Mouse (Mus musculus) heart, adult 8-10 months (tissue): Measurements from ENCODE around the gene Ngb. TPM values are rescaled to one million over a fixed set of nuclear protein-coding genes. Genes with fewer than 3 reads are reported as not detected.
A peak's percentile ranks its signal among the peaks of the same experiment; 100 is the strongest.

Source experiments
- DNase-seq: peaks from one replicate; pipeline ENCODE4 v3.0.0; 2022; ENCODE audit warnings: low spot score
- total RNA-seq, 4 experiments: library from RNA; stranded (reverse); gene quantifications; 2 replicates each; pipeline ENCODE4 v1.2.4; 2022

Gene Ngb
- under 1 TPM in 2 of 4 experiments, not detected in 2; 0.16 to 0.47 TPM for total RNA-seq

GRCm38 (mm10) chr12:87102165-87102631, at the start of gene Ngb:
TSS of gene Ngb (minus strand) at chr12:87102539.
- no peak for DNase-seq

DNA sequence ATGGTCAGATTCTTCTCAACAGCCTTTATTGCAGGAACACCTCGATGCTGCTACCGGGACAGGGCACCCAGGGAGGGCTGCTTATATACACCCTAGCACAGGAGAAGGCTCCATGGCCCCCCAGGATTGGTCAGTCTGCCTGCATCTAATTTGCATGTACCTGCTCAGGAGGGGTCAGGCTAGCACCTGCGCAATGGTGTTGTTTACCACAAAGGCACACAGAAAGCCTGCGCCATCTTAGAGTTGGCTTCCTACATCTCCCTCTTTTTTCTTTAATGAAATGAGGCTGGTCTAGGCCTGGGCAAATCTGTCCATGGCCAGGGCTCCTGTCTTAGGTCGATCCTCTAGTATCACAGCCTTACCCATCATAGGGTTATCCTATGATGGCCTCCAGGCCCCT, 47.1 kb upstream of the Ngb start:
- DNase-seq = no peak

- DNase-seq = no peak
Observed at GRCm38 (mm10) chr12:87148136-87148535, 45.8 kb upstream of the Ngb start.

DNA sequence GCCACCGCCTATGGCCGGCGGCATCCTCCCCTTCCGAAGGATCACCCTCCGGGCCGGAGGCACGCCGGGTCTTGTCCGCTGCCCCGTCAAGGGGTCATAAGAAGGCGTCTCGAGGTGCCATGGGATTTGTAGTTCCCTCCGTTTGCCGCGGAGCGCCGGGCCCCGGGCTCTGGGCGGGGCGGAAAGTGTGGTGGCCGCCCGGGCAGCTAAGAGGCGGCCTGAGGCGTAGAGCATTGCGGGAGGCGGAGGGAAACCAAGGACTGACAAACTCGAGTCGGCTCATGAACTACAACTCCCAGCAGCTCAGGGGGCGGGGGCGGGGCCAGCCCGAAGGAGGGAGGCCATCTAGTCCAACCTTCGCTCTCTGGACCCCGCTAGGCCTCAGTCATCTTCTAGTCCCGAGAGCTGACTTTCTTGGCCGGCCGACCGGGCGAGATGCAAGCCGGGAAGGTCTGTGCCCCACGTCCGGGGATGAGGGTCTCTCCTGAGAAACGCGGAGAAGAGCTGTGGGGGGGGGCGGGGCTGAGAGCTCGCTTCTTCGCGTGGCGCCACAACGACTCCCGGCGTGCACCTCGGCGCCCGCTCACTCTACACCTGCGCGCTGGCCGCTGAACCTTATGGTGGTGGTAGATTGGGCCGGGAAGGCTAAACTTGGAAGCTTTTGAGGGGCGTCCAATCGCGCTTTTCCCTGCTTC, 45.2 kb upstream of the Ngb start, which contains the start of gene Pomt2:
TSS of gene Pomt2 (minus strand) at position 574 of the 695 bp plus-strand sequence.
- DNase-seq = peak; percentile 95

GRCm38 (mm10) chr12:87146966-87147365, 44.6 kb upstream of the Ngb start, which contains the start of gene Gstz1:
TSS of gene Gstz1 (plus strand) at chr12:87147165.
- peak; percentile 85 for DNase-seq

DNA sequence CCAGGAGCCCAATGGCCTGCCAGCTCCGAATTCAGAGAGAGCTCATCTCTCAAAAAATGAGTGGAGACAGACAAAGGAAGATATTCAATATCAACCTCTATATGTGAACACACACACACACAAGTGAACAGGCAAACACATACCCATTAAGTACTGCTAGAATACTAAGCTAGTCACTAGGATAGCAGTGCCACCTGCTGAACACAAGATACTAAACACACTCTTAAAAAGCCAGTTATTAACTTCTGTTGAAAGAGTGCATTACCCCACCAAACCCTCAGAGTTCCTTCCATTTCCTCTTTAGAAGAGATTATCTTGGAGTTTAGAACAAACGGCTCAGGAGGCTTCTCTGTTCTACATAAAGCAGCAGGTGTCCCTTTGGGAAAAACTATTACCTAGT, 39.8 kb upstream of the Ngb start:
- no peak for DNase-seq

DNA sequence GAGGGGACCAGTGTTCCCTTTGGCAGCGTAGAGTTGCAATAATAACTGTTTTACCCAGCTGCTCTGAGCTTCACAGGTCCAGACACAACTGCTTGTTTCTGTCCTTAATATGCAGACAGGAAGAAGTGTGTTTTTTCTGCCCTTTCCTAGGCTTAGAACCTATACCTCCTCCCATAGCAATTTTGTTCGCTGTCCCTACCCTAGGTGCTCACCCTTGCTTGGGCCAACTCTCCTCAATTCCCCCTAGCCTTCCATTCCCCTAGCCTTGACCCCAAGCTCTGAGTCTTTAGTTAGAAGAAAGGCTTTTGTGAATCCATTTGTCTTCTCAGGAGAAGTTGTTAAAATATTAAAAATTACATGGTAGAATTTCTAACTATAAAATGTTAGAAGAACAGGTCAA, 36.4 kb upstream of the Ngb start:
- no peak for DNase-seq

GRCm38 (mm10) chr12:87138342-87138701, 36.0 kb upstream of the Ngb start:
- DNase-seq = no peak

GRCm38 (mm10) chr12:87137439-87138341, 35.4 kb upstream of the Ngb start:
- no peak for DNase-seq

DNA sequence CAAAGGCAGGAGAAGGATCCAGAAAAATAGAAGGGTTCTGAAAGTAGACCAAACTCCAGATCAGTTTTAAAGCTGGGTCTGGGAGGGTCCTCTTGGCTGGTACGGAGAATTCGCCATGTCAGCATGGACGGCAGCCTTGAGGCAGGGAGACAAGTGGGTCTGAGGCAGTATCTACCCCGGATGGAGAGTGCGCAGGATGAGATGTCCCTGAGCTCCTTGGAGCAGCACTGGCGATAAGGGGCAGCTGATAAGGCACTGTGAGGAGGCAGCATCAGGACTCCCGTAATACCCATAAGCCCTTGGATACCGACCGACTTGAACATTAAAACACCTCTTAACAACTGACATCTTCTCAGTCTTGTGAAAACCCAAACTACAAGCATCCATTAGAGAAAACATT, 30.4 kb upstream of the Ngb start:
- DNase-seq = no peak

DNA sequence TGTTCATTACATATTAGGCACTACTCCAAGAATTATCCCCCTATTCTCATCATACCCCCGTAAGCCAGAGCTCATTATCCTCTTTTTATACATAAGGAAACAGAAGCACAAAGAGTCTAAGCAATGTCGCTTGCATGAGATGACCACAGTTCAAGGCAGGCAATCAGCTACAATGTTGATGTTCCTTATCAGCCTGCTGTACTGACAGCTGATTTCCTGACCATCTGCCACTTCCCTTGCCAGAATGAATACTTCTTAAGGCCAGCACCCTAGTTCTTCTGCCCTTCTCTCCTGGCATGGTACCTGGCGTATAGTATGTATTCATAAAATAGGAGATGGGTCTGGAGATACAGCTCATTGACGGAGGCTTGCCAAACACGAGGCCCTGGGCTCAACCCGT, 29.9 kb upstream of the Ngb start:
- DNase-seq = no peak

DNA sequence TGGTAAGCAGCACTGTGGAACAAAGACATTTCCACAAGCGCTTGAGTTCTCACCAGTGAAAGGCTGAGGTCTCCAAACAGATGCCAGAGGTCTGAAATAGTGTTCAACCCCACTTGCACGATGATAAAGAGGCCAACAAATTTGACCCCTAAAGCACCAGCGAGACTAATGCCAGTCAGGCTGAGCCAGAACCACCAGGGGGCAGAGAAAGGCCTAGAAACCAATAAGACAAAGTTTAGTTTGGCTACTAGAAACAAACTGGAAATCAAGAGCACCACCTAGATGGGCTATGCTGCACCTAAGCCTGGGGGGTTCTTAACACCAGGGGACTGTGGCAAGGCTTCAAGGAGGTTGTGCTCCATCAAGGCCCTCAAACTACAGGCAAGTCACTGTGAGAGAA, 29.3 kb upstream of the Ngb start:
- no peak for DNase-seq

DNA sequence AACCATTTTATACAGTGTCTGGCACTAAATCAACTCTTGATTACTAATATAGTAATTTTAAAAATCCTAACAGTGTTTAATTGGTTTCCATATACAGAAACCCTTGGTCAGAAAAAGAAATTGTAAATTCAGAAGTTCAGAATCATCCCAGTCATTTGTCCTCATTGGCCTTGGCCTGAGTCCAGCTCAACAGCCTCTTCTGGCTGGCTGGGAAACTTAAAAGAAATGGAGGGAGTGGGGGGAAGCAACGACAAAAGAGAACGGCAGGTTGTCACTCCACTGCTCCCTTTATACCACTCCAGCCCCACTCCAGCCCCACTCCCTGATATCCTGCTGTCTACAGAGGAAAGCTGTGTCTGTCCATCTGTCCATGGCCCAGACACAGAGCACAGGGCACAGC, 28.8 kb upstream of the Ngb start:
- DNase-seq = no peak

GRCm38 (mm10) chr12:87130224-87130623, 27.9 kb upstream of the Ngb start:
- DNase-seq = no peak

DNA sequence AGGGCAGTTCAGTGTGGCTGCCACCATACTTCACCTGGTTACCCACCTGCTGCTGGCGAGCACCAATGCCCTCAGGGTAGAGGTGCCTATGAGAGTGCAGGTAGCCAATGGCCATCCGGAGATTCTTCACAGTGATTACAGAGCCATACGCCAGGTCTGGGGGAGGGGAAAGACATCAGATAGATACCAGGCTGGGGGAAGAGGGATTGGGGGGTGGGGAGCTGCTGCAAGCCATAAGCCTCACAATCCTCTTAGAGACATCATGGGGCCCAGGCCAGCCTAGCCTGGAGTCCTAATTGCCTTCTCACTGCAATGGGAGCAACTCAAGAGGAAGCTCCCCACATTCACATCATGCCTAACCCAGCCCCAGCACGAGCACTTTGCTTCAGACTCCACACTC, 24.9 kb upstream of the Ngb start:
- DNase-seq = no peak

DNA sequence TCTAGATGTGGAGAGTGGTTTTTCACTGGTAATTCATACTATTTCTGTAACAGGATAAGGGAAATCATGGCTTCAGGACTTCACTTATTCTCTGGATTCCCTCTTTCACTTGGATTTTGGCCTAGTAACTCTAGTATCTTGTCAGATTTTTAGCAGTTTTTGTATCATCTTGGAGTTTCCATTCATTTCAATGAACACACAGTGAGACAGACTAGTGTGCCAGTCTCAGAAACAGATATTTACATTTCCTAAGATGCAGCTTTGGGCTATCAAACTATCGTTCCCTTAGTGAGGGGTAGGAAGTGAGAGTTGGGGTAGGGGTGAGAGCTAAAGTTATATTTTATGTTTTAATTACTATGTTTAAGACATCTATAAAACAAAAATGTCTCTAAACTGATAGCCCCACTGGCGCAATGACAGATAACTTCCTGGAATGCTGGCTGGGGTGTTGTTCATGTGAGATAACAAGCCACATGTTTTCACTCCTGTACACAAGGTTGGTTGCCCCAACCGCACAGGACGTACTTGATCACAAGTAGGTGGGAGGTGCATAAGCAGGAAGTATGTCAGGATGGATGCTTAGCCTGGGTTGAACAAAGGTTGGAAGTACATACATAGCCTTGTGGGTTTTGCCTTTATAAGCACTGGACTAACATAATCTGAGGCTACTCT, 19.7 kb upstream of the Ngb start:
- no peak for DNase-seq

GRCm38 (mm10) chr12:87107357-87107977, 5.1 kb upstream of the Ngb start:
- DNase-seq = no peak

DNA sequence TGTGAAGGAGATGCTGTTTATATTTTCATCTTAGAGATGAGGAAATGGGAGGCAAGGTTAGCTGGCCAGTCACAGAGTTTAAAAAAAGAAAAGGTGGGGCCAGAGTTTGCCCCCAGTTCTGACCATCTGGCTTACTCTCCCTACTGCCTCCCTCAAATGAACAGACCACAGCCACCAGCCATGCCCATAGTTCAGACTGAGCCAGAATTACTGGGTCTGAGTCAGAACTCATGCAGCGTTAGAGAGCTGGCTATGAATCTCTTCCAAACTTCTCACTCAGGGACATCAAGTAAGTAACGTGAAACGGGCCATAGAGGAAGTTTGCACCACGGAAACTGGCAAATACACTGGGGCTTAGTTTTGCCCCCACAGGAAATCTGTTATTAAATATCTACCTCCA, 2.5 kb upstream of the Ngb start:
- DNase-seq = no peak

GRCm38 (mm10) chr12:87103471-87103870, 1.1 kb upstream of the Ngb start:
- DNase-seq = no peak

DNA sequence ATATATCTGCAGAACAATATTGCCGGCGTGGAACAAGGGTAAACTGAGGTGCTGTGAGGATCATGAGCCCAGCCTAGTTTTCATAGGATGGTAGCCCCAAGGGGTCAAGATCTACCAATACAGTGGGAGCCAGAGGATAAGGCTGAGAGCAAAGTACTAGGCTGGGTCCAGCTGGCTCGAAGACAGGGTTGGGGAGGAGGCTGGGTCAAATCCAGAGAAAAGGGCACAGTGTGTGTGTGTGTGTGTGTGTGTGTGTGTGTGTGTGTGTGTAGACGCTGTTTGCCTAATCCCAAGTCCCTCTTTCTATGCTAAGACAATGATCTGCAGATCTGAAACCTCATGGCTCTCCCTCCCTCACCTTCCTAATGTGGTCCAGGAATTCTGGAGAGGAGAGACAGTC, 2.0 kb downstream of the Ngb start:
- DNase-seq = no peak

DNA sequence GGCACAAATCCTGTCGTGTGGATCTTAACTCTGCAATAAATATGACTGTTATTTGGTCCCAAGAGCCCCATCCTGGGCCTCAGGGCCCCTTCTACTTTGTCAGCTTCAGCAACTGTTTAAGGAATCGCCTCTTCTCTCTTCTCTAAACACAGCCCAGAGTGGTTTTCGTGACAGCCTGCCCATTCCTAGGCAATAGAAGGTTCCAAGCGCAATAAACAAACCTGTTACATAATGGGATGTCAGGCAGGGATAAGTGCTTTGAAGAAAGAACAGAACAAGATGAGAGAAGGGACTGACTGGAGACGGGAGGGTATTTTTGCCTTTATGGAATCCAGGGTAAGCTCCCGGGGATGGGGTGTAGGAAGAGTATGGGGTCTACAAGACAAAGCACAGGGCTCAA, 8.7 kb downstream of the Ngb start:
- no peak for DNase-seq

- no peak for DNase-seq
Observed at GRCm38 (mm10) chr12:87093249-87093648, 9.1 kb downstream of the Ngb start.
